Mouse (Mus musculus) CD8-positive naive resting alpha-beta T cell, adult 57 days (primary cell): ENCODE measurements around the gene 2010300C02Rik. TPM values are rescaled to one million over a fixed set of nuclear protein-coding genes. Genes with fewer than 3 reads are reported as not detected.

ENCODE experiments used
- total RNA-seq: library from RNA; stranded (reverse); gene quantifications from one replicate; pipeline ENCODE4 v1.2.4, GENCODE M21; 2023

2010300C02Rik gene
- total RNA-seq: 0.55 TPM

GRCm38 (mm10) chr1:37719761-37720640, at the start of gene 2010300C02Rik:
Gene 2010300C02Rik, minus strand, starts transcription at chr1:37720085.

Other genes starting within 250 kb of the 2010300C02Rik start
- 51.0 TPM for gene Mgat4a, start 179.1 kb downstream of the 2010300C02Rik start, total RNA-seq
- 3.0 TPM for gene Tsga10, start 146.3 kb upstream of the 2010300C02Rik start, total RNA-seq
- 2.8 TPM for gene Lipt1, start 151.7 kb upstream of the 2010300C02Rik start, total RNA-seq
- 31.6 TPM for gene Mitd1, start 170.3 kb upstream of the 2010300C02Rik start, total RNA-seq
- 146 TPM for gene Mrpl30, start 170.4 kb upstream of the 2010300C02Rik start, total RNA-seq
- not detected for gene Lyg2, start 196.4 kb upstream of the 2010300C02Rik start, total RNA-seq
- gene Lyg1, start 237.7 kb upstream of the 2010300C02Rik start, total RNA-seq: not detected